Mouse (Mus musculus): Measurements from ENCODE around the gene Zfp879. TPM values are rescaled to one million over a fixed set of nuclear protein-coding genes. Genes with fewer than 3 reads are reported as not detected.

Gene Zfp879
- under 1 TPM; 0.64 to 0.71 TPM for total RNA-seq (2021)
- long read RNA-seq, experiment 1, partial matches to known transcripts = 0 of 1 reads
- long read RNA-seq, experiment 1, other reads (novel, unspliced or antisense) = 1 of 1 reads
- long read RNA-seq, experiment 2, partial matches to known transcripts = 0 of 1 reads
- long read RNA-seq, experiment 2, other reads (novel, unspliced or antisense) = 0 of 1 reads

GRCm38 (mm10) chr11:50841023-50841735 lies at the start of gene Zfp879:
Gene Zfp879 (minus strand): TSS chr11:50841552.
- peak; percentile 52 to 81 for DNase-seq (ENCODE audit: low spot score in 2 of 2)

- peak; percentile 51 to 79 for DNase-seq (ENCODE audit: low spot score in 2 of 2)
Measured at GRCm38 (mm10) chr11:50887390-50888128, 46.2 kb upstream of the Zfp879 start, which contains the start of gene Zfp454. Gene Zfp454 (minus strand): TSS chr11:50887651.

GRCm38 (mm10) chr11:50886933-50887293 lies 45.6 kb upstream of the Zfp879 start:
- DNase-seq (ENCODE audit: low spot score in 2 of 2) = no peak

- peak; percentile 15 to 19 for DNase-seq (ENCODE audit: low spot score in 2 of 2)
Measured at GRCm38 (mm10) chr11:50886231-50886932, 45.0 kb upstream of the Zfp879 start.

GRCm38 (mm10) chr11:50883756-50884155 lies 42.4 kb upstream of the Zfp879 start:
- no peak for DNase-seq (ENCODE audit: low spot score in 2 of 2)

- DNase-seq (ENCODE audit: low spot score in 2 of 2) = no peak
Measured at GRCm38 (mm10) chr11:50878641-50879040, 37.3 kb upstream of the Zfp879 start.

- no peak for DNase-seq (ENCODE audit: low spot score in 2 of 2)
Measured at GRCm38 (mm10) chr11:50850989-50851601, 9.7 kb upstream of the Zfp879 start.

GRCm38 (mm10) chr11:50850177-50850735 lies 8.9 kb upstream of the Zfp879 start, which contains the start of gene Grm6:
Gene Grm6 (plus strand): TSS chr11:50850685.
- no peak for DNase-seq (ENCODE audit: low spot score in 2 of 2)

- no peak for DNase-seq (ENCODE audit: low spot score in 2 of 2)
Measured at GRCm38 (mm10) chr11:50849310-50849709, 8.0 kb upstream of the Zfp879 start.

GRCm38 (mm10) chr11:50848520-50849137 lies 7.3 kb upstream of the Zfp879 start:
- DNase-seq (ENCODE audit: low spot score in 2 of 2) = no peak

- no peak for DNase-seq (ENCODE audit: low spot score in 2 of 2)
Measured at GRCm38 (mm10) chr11:50847047-50847446, 5.7 kb upstream of the Zfp879 start.

- no peak for DNase-seq (ENCODE audit: low spot score in 2 of 2)
Measured at GRCm38 (mm10) chr11:50845951-50846350, 4.6 kb upstream of the Zfp879 start.

GRCm38 (mm10) chr11:50835727-50836126 lies 5.6 kb downstream of the Zfp879 start:
- no peak for DNase-seq (ENCODE audit: low spot score in 2 of 2)

GRCm38 (mm10) chr11:50827010-50827953 lies 14.1 kb downstream of the Zfp879 start, which contains the start of gene Zfp354c:
Gene Zfp354c (minus strand): TSS chr11:50827724.
- peak; percentile 60 to 78 for DNase-seq (ENCODE audit: low spot score in 2 of 2)

- DNase-seq (ENCODE audit: low spot score in 2 of 2) = no peak
Measured at GRCm38 (mm10) chr11:50826214-50826613, 15.1 kb downstream of the Zfp879 start.

- no peak for DNase-seq (ENCODE audit: low spot score in 2 of 2)
Measured at GRCm38 (mm10) chr11:50814233-50814632, 27.1 kb downstream of the Zfp879 start.

- DNase-seq (ENCODE audit: low spot score in 2 of 2) = no peak
Measured at GRCm38 (mm10) chr11:50798836-50799235, 42.5 kb downstream of the Zfp879 start.

GRCm38 (mm10) chr11:50797674-50798073 lies 43.7 kb downstream of the Zfp879 start:
- DNase-seq (ENCODE audit: low spot score in 2 of 2) = no peak

Data from adrenal gland, postnatal 4 days (tissue).